Mouse (Mus musculus) adrenal gland, postnatal 25 days (tissue): ENCODE measurements around the gene Vmn2r93. TPM values are rescaled to one million over a fixed set of nuclear protein-coding genes. Genes with fewer than 3 reads are reported as not detected.

Source experiments
- DNase-seq: peaks from one replicate; pipeline ENCODE4 v3.0.0; 2021; ENCODE audit warnings: mixed read lengths
- long read RNA-seq: library from polyadenylated mRNA; stranded (forward); transcript quantifications from one replicate; pipeline ENCODE4 v2.0.0, GENCODE M21; 2021
- total RNA-seq: library from RNA; stranded (reverse); gene quantifications from 2 replicates; pipeline ENCODE4 v1.2.3, GENCODE M21; 2021

The Vmn2r93 gene
- total RNA-seq: not detected in 2 replicates
- long read RNA-seq: 0 reads

DNA sequence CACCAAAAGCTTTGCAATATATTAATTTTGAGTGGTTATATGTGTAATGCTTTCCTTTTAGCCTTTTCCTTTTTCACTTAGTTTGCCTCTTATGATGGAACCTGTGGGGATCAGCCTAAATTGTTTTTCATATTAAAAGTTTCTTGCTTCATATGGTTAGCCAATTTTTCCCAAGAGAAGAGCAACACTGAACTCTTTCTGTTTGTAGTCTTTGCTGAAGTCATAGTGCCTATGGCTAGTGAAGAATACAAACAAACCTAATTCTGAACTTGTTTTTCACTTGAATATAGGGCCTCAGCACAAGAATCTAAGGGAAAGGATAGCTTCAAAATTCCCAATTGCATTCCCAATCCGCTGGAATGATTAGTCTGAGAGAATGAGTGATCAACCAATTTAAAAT is at the start of gene Vmn2r93:
Gene Vmn2r93 (plus strand): TSS at position 301 of the 400 bp plus-strand sequence.
- no peak for DNase-seq

DNA sequence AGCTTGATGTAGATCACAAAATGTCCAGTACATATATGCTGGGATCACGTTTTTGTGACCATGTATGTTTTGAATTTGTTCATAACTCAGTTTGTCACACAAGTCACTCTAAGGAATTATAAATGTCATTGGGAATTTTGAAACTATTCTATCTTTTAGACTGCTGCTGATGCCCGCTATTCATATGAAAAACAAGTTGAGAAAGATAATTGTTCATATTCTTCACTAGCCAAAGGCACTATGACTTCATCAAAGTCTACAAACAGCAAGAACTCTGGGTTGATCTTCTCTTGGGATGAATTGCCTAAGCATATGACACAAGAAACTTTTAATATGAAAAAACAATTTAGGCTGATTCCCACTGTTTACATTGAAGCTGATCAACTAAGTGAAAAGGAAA is 20.2 kb upstream of the Vmn2r93 start, which contains the start of gene Vmn2r94:
Gene Vmn2r94 (minus strand): TSS at position 101 of the 400 bp plus-strand sequence.
- no peak for DNase-seq

DNA sequence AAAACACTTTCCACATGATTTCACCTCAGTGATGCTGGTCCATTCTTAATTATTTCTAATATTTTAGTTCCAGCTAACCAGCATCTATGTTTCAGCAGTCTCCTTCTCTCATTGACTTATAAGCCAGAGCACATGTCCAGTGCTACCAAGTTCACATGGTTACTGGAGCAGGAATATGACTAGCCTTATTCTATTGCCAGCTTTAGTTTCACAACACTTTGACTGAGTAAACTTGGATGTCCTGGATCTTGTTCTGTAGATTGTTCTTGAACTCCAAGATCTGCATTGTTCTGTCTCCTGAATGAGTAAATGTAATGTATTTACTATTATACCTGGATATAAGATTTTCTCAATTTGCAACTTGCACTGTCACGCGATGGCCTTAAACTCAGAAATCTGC is 25.1 kb downstream of the Vmn2r93 start:
- DNase-seq: no peak

DNA sequence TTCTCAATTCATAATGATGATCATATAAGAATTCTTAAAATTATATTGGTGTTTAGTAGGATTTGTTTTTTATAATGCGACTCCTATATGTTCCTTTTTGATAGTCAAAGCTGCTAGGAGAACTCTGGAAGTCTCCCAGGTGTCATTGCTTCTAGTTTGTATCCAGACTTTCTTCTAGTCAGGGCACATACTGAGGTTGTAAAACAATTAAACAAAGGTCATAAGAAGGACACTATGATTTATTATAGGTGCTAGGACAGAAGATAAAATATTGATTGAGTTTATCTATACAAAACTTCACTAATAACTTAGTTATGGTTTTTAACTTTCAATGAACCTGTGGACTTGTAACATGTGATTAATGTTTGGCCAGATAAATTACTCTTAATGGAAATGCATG is 62.1 kb downstream of the Vmn2r93 start:
- DNase-seq: no peak

- no peak for DNase-seq
Measured at GRCm38 (mm10) chr17:18360602-18361001, 62.7 kb downstream of the Vmn2r93 start.

Other genes starting within 250 kb of the Vmn2r93 start
- gene Vmn2r124, start 248.7 kb upstream of the Vmn2r93 start, total RNA-seq: not detected in 2 replicates
- not detected in 2 replicates for gene Vmn2r91, start 213.1 kb upstream of the Vmn2r93 start, total RNA-seq
- gene Vmn2r92, start 146.2 kb upstream of the Vmn2r93 start, total RNA-seq: not detected in 2 replicates
- gene Vmn2r94, start 20.3 kb upstream of the Vmn2r93 start, total RNA-seq: not detected in 2 replicates
- gene Vmn2r95, start 126.0 kb downstream of the Vmn2r93 start, total RNA-seq: not detected in 2 replicates